Mouse (Mus musculus): Measurements from ENCODE around the gene Ezr. TPM values are rescaled to one million over a fixed set of nuclear protein-coding genes. Genes with fewer than 3 reads are reported as not detected.

Ezr gene
- polyA plus RNA-seq, 2 experiments, result 39.2 to 71.3 TPM

DNA sequence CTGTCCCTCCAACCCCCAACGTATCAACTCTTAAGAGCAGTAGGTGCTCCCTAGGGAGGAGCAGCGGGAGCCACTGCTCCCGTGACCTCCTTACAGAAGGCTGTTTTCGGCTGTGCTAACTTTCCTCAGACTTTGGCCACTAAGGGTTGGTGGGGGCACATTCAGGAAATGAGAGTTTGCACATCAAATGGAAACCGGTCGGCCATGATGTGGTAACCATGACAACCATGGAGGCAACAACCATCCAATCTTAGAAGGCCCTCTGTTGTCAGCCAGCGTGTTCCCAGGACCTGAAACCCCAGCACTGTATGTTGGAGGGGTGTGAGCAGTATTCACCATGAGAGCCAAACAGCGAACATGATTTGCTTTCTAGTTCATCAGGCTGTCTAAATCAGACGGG is 7.4 kb downstream of the Ezr start:
- no peak for TF ChIP-seq POLR2A (IDR thresholded peaks at IDR 0.05; ENCODE audit: borderline replicate concordance, extremely low read depth, insufficient read depth, insufficient read length)
- no peaks in the 10 kb centered on the region for H3K36me3 ChIP-seq (ENCODE audit: control insufficient read depth, insufficient read depth, low read length)
- no peaks in the 10 kb centered on the region for H3K27me3 ChIP-seq (ENCODE audit: control insufficient read depth, insufficient read depth, low read length)
- no peak overlapping the region for H3K4me2 ChIP-seq (replicated peaks; ENCODE audit: low read depth, low read length, severe bottlenecking)
- no peak for DNase-seq (ENCODE audit: low spot score)
- ATAC-seq (ENCODE audit: low FRiP score, low read depth), result no peak
- no peak overlapping the region for H3K4me3 ChIP-seq (replicated peaks; ENCODE audit: low read length)
- peaks cover 21% of the 10 kb centered on the region for H3K4me1 ChIP-seq (ENCODE audit: control insufficient read depth, insufficient read depth, low read length)
- no peak overlapping the region for H3K9ac ChIP-seq (ENCODE audit: low read depth, low read length, severe bottlenecking)
- H3K9me3 ChIP-seq (ENCODE audit: control insufficient read depth, low read length), result no peaks in the 10 kb centered on the region
- 78% methylated on average over 9 of the region's 9 CpGs for WGBS
- H3K27ac ChIP-seq (replicated peaks; ENCODE audit: low read depth, low read length), result no peak overlapping the region

DNA sequence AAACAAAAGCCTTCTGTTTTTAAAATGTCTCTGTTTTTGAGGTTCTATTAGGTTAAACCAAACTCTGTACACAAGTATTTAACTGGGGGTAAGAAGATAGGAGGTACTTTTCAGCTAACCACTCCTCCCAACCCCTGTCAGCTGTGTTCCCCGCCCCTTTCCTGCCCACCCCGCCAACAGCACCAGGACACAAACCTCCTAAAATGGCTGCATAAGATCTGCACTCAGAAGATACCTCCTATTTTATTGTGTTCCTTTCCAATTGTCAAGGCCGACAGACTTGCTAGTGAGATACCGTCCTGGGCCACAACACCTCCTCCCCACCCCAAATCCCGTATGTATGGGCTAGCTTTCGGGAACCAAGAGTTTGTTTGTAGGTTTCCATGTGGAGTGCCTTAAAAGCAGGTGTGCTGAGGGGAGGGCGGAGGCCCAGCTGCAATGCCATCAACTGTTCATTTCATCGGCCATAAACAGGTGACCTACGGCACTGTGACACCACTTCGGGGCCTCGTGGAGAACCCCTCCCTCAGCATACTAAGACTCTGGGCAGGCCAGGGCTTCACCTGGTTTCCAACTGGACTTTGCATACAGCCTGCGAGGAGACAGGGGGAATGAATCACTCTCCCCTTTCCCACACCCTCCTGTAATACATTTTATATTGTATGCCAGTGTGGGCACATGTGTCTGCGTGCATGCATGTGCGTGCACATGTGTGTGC is 9.2 kb downstream of the Ezr start:
- WGBS, result 74% methylated on average over 14 of the region's 14 CpGs
- Histone ChIP-seq H3K9me3 (ENCODE audit: control insufficient read depth, low read length) (no peaks in the 10 kb centered on the region), H3K36me3 (ENCODE audit: control insufficient read depth, insufficient read depth, low read length) (no peaks in the 10 kb centered on the region), H3K4me1 (ENCODE audit: control insufficient read depth, insufficient read depth, low read length) (peaks cover 24% of the 10 kb centered on the region), H3K4me3 (replicated peaks; ENCODE audit: low read length) (no peak overlapping the region), H3K4me2 (replicated peaks; ENCODE audit: low read depth, low read length, severe bottlenecking) (no peak overlapping the region), H3K9ac (ENCODE audit: low read depth, low read length, severe bottlenecking) (no peak overlapping the region), H3K27ac (replicated peaks; ENCODE audit: low read depth, low read length) (no peak overlapping the region), H3K27me3 (ENCODE audit: control insufficient read depth, insufficient read depth, low read length) (no peaks in the 10 kb centered on the region)
- ATAC-seq (ENCODE audit: low FRiP score, low read depth), result no peak
- TF ChIP-seq POLR2A (IDR thresholded peaks at IDR 0.05; ENCODE audit: borderline replicate concordance, extremely low read depth, insufficient read depth, insufficient read length), result no peak
- DNase-seq (ENCODE audit: low spot score), result no peak

DNA sequence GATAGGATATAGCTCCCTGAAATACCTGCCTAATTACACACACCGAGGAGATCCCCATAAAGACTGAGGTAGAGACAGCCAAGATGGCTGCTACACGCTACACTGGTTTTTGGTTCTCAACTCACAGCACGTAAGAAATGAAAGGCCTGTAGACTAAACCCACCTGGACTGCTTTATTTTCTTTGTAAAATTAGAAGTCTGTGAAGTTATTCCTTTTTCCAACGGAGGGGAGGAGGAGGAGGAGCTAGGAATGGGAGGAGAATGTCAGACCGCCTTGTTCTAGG is 10.2 kb downstream of the Ezr start:
- H3K4me3 ChIP-seq (replicated peaks; ENCODE audit: low read length), result no peak overlapping the region
- no peaks in the 10 kb centered on the region for H3K36me3 ChIP-seq (ENCODE audit: control insufficient read depth, insufficient read depth, low read length)
- H3K9ac ChIP-seq (ENCODE audit: low read depth, low read length, severe bottlenecking), result no peak overlapping the region
- DNase-seq (ENCODE audit: low spot score), result no peak
- peaks cover 19% of the 10 kb centered on the region for H3K4me1 ChIP-seq (ENCODE audit: control insufficient read depth, insufficient read depth, low read length)
- no peaks in the 10 kb centered on the region for H3K27me3 ChIP-seq (ENCODE audit: control insufficient read depth, insufficient read depth, low read length)
- H3K4me2 ChIP-seq (replicated peaks; ENCODE audit: low read depth, low read length, severe bottlenecking), result no peak overlapping the region
- no peak for ATAC-seq (ENCODE audit: low FRiP score, low read depth)
- no peak for TF ChIP-seq POLR2A (IDR thresholded peaks at IDR 0.05; ENCODE audit: borderline replicate concordance, extremely low read depth, insufficient read depth, insufficient read length)
- 63% methylated on average over 5 of the region's 5 CpGs for WGBS
- no peaks in the 10 kb centered on the region for H3K9me3 ChIP-seq (ENCODE audit: control insufficient read depth, low read length)
- no peak overlapping the region for H3K27ac ChIP-seq (replicated peaks; ENCODE audit: low read depth, low read length)

DNA sequence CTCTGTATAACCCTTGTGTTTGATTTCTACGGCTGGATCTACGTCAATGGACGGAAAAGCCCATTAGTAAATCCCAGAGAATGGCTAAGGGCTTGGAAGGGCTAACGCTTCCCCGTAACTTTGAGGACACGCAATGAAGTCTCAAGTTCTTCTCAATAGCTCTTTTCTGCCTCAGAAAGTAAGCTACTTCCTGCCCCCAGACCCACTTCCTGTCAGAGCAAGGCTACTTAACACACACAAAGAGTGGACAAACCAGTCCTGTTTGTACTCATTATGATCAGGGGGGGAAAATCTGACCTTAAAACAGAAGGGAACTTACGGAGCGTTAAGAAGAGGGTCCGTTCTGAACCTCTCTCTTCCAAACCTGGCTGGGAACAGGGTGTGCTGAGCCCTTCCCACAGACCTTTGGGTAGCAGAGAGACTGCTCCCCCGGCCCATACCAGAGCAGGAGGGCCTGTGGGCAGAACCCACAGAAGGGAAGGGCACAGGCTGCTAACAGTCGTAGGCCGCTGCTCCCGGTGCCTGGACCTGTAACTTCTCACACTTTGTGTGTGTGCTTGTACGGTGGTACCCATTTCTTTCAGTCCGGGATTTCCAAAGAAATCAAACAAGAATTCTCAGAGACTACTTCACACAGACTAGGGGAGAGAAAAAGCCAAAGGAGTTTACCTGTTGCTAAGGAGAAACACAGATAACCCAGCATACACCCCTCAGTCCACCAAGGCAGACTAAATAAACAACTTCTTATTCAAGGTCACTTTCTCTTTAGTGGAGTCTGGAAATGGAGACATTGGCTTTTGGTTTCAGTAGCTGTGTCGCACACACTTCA is 10.7 kb downstream of the Ezr start:
- Histone ChIP-seq H3K27ac (replicated peaks; ENCODE audit: low read depth, low read length) (no peak overlapping the region), H3K4me1 (ENCODE audit: control insufficient read depth, insufficient read depth, low read length) (peaks cover 14% of the 10 kb centered on the region), H3K27me3 (ENCODE audit: control insufficient read depth, insufficient read depth, low read length) (no peaks in the 10 kb centered on the region), H3K9me3 (ENCODE audit: control insufficient read depth, low read length) (no peaks in the 10 kb centered on the region), H3K4me3 (replicated peaks; ENCODE audit: low read length) (no peak overlapping the region), H3K4me2 (replicated peaks; ENCODE audit: low read depth, low read length, severe bottlenecking) (no peak overlapping the region), H3K9ac (ENCODE audit: low read depth, low read length, severe bottlenecking) (no peak overlapping the region), H3K36me3 (ENCODE audit: control insufficient read depth, insufficient read depth, low read length) (no peaks in the 10 kb centered on the region)
- DNase-seq (ENCODE audit: low spot score) (no peak), ATAC-seq (ENCODE audit: low FRiP score, low read depth) (no peak)
- 79% methylated on average over 16 of the region's 16 CpGs for WGBS
- no peak for TF ChIP-seq POLR2A (IDR thresholded peaks at IDR 0.05; ENCODE audit: borderline replicate concordance, extremely low read depth, insufficient read depth, insufficient read length)

DNA sequence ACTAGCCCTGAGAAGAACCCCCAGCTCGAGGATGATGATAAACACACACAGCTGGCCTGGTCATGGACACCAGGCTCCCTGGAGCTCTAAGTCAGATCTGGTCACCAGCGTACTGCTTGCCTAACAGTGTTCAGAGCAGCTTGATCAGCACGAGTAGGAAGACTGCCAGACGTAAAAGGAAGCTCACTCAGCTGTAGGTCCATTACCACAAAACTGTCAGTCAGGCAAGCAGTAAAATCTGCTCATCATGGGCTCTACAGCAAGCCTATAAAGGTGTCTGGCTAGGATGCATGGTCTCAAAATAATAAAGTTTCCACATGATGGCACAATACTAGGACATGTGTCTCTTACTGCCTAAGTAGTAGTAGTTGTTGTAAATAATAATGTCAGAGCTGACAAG is 13.0 kb downstream of the Ezr start:
- Histone ChIP-seq H3K27ac (replicated peaks; ENCODE audit: low read depth, low read length) (no peak overlapping the region), H3K4me1 (ENCODE audit: control insufficient read depth, insufficient read depth, low read length) (0 out of 2 replicates have a peak, but pooled peaks cover 12% of the 10 kb centered on the region), H3K36me3 (ENCODE audit: control insufficient read depth, insufficient read depth, low read length) (no peaks in the 10 kb centered on the region), H3K4me3 (replicated peaks; ENCODE audit: low read length) (no peak overlapping the region), H3K27me3 (ENCODE audit: control insufficient read depth, insufficient read depth, low read length) (no peaks in the 10 kb centered on the region), H3K4me2 (replicated peaks; ENCODE audit: low read depth, low read length, severe bottlenecking) (no peak overlapping the region), H3K9me3 (ENCODE audit: control insufficient read depth, low read length) (no peaks in the 10 kb centered on the region), H3K9ac (ENCODE audit: low read depth, low read length, severe bottlenecking) (no peak overlapping the region)
- 28% methylated on average over 4 of the region's 4 CpGs for WGBS
- TF ChIP-seq POLR2A (IDR thresholded peaks at IDR 0.05; ENCODE audit: borderline replicate concordance, extremely low read depth, insufficient read depth, insufficient read length), result no peak
- no peak for ATAC-seq (ENCODE audit: low FRiP score, low read depth)
- DNase-seq (ENCODE audit: low spot score), result no peak

All from limb, embryonic 14.5 days (tissue).